Mouse (Mus musculus): ENCODE data around the gene Zfc3h1.

Gene Zfc3h1

GRCm38 (mm10) chr10:115384221-115385017 lies at the start of gene Zfc3h1, which contains the start of gene Thap2:
TSS of gene Zfc3h1 (plus strand) at chr10:115384959.
TSS of gene Thap2 (minus strand) at chr10:115384443.
- DNase-seq: peak; percentile 99

GRCm38 (mm10) chr10:115336901-115337300 lies 47.9 kb upstream of the Zfc3h1 start:
- no peak for DNase-seq

- DNase-seq: no peak
Measured at GRCm38 (mm10) chr10:115339820-115340328, 44.9 kb upstream of the Zfc3h1 start.

- no peak for DNase-seq
Measured at GRCm38 (mm10) chr10:115342771-115343425, 41.9 kb upstream of the Zfc3h1 start.

GRCm38 (mm10) chr10:115346444-115346843 lies 38.3 kb upstream of the Zfc3h1 start:
- DNase-seq: no peak

GRCm38 (mm10) chr10:115348131-115348530 lies 36.6 kb upstream of the Zfc3h1 start:
- DNase-seq: no peak

- no peak for DNase-seq
Measured at GRCm38 (mm10) chr10:115349029-115349428, 35.7 kb upstream of the Zfc3h1 start.

- DNase-seq: no peak
Measured at GRCm38 (mm10) chr10:115349509-115349908, 35.2 kb upstream of the Zfc3h1 start.

- DNase-seq: no peak
Measured at GRCm38 (mm10) chr10:115350810-115351397, 33.9 kb upstream of the Zfc3h1 start.

GRCm38 (mm10) chr10:115354553-115354952 lies 30.2 kb upstream of the Zfc3h1 start:
- DNase-seq: no peak

- no peak for DNase-seq
Measured at GRCm38 (mm10) chr10:115355016-115355415, 29.7 kb upstream of the Zfc3h1 start.

- no peak for DNase-seq
Measured at GRCm38 (mm10) chr10:115356106-115356505, 28.7 kb upstream of the Zfc3h1 start.

- DNase-seq: no peak
Measured at GRCm38 (mm10) chr10:115358216-115358919, 26.4 kb upstream of the Zfc3h1 start.

GRCm38 (mm10) chr10:115359066-115359465 lies 25.7 kb upstream of the Zfc3h1 start:
- DNase-seq: no peak

- DNase-seq: peak; percentile 97 to 98
Measured at GRCm38 (mm10) chr10:115361840-115362622, 22.7 kb upstream of the Zfc3h1 start, which contains the start of gene Tmem19. TSS of gene Tmem19 (minus strand) at chr10:115362501.

- no peak for DNase-seq
Measured at GRCm38 (mm10) chr10:115362623-115362964, 22.2 kb upstream of the Zfc3h1 start.

GRCm38 (mm10) chr10:115363151-115363550 lies 21.6 kb upstream of the Zfc3h1 start:
- no peak for DNase-seq

- no peak for DNase-seq
Measured at GRCm38 (mm10) chr10:115381506-115382084, 3.2 kb upstream of the Zfc3h1 start.

GRCm38 (mm10) chr10:115382846-115383643 lies 1.7 kb upstream of the Zfc3h1 start:
- no peak for DNase-seq

- DNase-seq: no peak
Measured at GRCm38 (mm10) chr10:115383644-115384220, 1.0 kb upstream of the Zfc3h1 start.
